Mouse (Mus musculus): ENCODE results near the gene Tnfsf18.

- TF ChIP-seq CTCF (IDR thresholded peaks at IDR 0.05): no peak
- TF ChIP-seq EP300 (IDR thresholded peaks at IDR 0.05): no peak
Observed at GRCm38 (mm10) chr1:161500811-161501146, 6.3 kb downstream of the Tnfsf18 start.
